Mouse (Mus musculus): Measurements from ENCODE around the gene Jmjd4.

DNA sequence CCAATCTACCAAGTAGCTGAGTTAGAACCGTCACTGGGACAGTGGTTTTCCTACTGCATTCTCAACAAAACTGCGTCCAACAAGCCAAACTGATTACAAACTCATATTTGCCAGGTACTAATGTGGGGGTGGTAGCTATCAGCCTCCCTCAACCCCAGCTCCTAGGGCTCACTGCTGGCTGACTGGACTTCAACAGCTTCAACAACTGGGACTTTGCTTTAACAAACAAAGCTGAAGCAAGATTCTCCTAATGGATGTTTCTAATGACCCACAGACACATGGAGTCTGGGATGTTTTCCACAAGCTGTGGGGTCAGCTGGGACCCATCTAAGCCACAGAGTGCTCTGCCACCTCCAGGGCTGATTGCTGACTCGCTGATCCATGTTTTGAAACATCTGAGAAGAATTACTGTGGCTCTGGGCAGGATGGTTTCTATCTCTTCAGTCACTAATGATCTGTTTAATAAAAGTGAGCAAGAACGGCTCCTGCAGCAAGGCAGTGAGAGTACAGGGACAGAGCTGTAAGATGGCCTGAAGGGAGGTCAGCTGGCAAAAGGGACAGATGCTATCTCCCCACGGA, 26.7 kb upstream of the Jmjd4 start:
- no peak for TF ChIP-seq CTCF (IDR thresholded peaks at IDR 0.05; ENCODE audit: control insufficient read depth, insufficient read depth, low read length)
- TF ChIP-seq POLR2A (IDR thresholded peaks at IDR 0.05; ENCODE audit: borderline replicate concordance, control insufficient read depth, low read depth, low read length) = no peak

Measured in bone marrow, adult 2 months (tissue).